Mouse (Mus musculus) spleen, adult 2 months (tissue): ENCODE measurements around the gene Slc6a11.

Experiments used
- CTCF ChIP-seq: fragments of 200-500 bp; IDR thresholded peaks from 2 replicates; pipeline ENCODE4 v1.5.1; 2011; ENCODE audit warnings: mild to moderate bottlenecking, inconsistent platforms; ENCODE audit not compliant: insufficient read depth, insufficient read length, insufficient replicate concordance; ENCODE audit errors: extremely low read depth
- POLR2A ChIP-seq: fragments of 200-500 bp; IDR thresholded peaks from 2 replicates; pipeline ENCODE4 v1.6.1; 2011; ENCODE audit warnings: low read depth, low read length, inconsistent platforms

DNA sequence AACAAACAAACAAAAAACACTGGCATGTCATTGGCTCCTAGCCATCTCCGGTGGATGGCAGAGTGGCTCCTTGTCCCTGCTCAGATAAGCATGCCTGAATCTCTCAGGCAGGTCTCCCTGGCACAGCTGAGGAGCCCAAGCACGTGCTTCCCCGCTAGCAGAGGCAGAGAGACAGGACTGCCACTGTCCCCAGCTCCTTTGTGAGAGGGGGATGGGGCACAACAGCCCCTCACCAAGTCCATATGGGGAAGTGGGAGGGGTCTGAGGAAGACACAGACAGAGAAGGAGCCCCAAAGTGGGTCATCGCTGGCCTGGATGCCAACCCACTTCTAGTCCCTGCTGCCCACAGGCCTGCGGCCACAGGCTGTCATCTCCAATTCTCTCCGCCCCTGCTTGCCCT is 130.6 kb downstream of the Slc6a11 start:
- no peak for TF ChIP-seq POLR2A
- TF ChIP-seq CTCF, result no peak
